8 mouse cellular contexts compared by ENCODE assay signal in genomic region chr4:119492291-119492932, GRCm38 (mm10). TPM values are rescaled to one million over a fixed set of nuclear protein-coding genes. Genes with fewer than 3 reads are reported as not detected.
DNase-seq lines count a peak whose midpoint lies in the region; ATAC-seq and TF ChIP-seq lines count a peak whose summit lies in the region.

Gene Rimkla, minus strand, starts transcription at chr4:119492628.

- 0 out of 2 replicates have a peak, but pooled peaks have one; percentile 49 for TF ChIP-seq POLR2A in olfactory bulb, adult 2 months (IDR thresholded peaks at IDR 0.05; ENCODE audit: insufficient read depth, low read depth, low read length)

- TF ChIP-seq CTCF in layer of hippocampus, adult 2 months (conservative IDR thresholded peaks at IDR 0.05): no peak
- TF ChIP-seq CTCF in olfactory bulb, adult 2 months (IDR thresholded peaks at IDR 0.05; ENCODE audit: insufficient read depth, low read depth, low read length): no peak

- peak within 1 kb of the TSS; percentile 88 for H3K27ac ChIP-seq in layer of hippocampus, adult 2 months
- 0 out of 2 replicates have a peak within 1 kb of the TSS, but pooled peaks have one; percentile 3 for H3K27ac ChIP-seq in olfactory bulb, adult 2 months (ENCODE audit: insufficient read depth, low read depth, low read length)

- no peaks in the 10 kb centered on the region for H3K4me1 ChIP-seq in olfactory bulb, adult 2 months (ENCODE audit: control insufficient read depth, insufficient read depth, low read length)

- peak; percentile 51 for DNase-seq in ES-CJ7 (ENCODE audit: low read depth, low spot score)
- peak; percentile 79 for DNase-seq in cerebellum, adult 8-10 months
- DNase-seq in heart, postnatal 36 days: peak; percentile 55 to 68
- peak; percentile 48 to 62 for DNase-seq in layer of hippocampus, adult 2 months (ENCODE audit: low spot score in 2 of 2)
- peak; percentile 35 to 60 for DNase-seq in lung, adult 18-20 months
- DNase-seq in thymus, adult 18-20 months: peak; percentile 44 to 55

- WGBS in olfactory bulb, adult 2 months: under 1% methylated on average over 77 of the region's 77 CpGs

- peak; percentile 87 for ATAC-seq in frontal cortex, adult (ENCODE audit: low TSS enrichment)

- intact Hi-C loops in heart, postnatal 36 days (cut with DNase I): loop anchor here (5.0 kb wide), 1 partner anchor 175 kb away; no protein-coding TSS in a partner anchor

- peak within 1 kb of the TSS; percentile 74 for H3K4me3 ChIP-seq in layer of hippocampus, adult 2 months
- H3K4me3 ChIP-seq in olfactory bulb, adult 2 months (ENCODE audit: insufficient read depth, low read depth, low read length): peak within 1 kb of the TSS; percentile 67

RNA-seq across cellular contexts. Expression of gene Rimkla, which starts in this region (rescaled TPM):
- total RNA-seq in heart, postnatal 36 days (2021): under 1 TPM; 0.33 to 0.56 TPM
- total RNA-seq in layer of hippocampus, adult 2 months (2021): 10 to 100 TPM; 13.3 to 14.1 TPM
- not detected in 2 replicates for polyA plus RNA-seq in olfactory bulb, adult 2 months (2012; ENCODE audit: insufficient read depth, insufficient read length, low replicate concordance, missing spikeins)

Comparison
In these comparisons a context has a peak if more than half of its experiments do, and no peak if none do; other contexts are left out.
1. Peak in every context shown above with its lines: DNase-seq, ATAC-seq, H3K4me3 ChIP-seq and H3K27ac ChIP-seq.
2. RNA of gene Rimkla (total RNA-seq): 13.3 to 14.1 TPM in layer of hippocampus, adult 2 months; 0.33 to 0.56 TPM in heart, postnatal 36 days; every median in the first group is over 4 times any median in the second.
3. Peak in DNase-seq in heart, postnatal 36 days; RNA of the gene not detected or under 1 TPM.